Mouse (Mus musculus): ENCODE measurements around the gene Abl2. TPM values are rescaled to one million over a fixed set of nuclear protein-coding genes. Genes with fewer than 3 reads are reported as not detected.
A peak's percentile ranks its signal among the peaks of the same experiment; 100 is the strongest.
"Not testable (repeated sequence)": the region's sequence is repeated elsewhere in the genome, so short reads cannot be mapped to it uniquely, and the experiment has no call there.

The Abl2 gene
- total RNA-seq (2021) (10 to 100 TPM; 22.1 to 25.7 TPM), polyA plus RNA-seq (2012; rRNA removed) (4.7 and 9.3 TPM in 2 replicates)
- long read RNA-seq, partial matches to known transcripts = 6 of 6 reads
- long read RNA-seq, other reads (novel, unspliced or antisense) = 0 of 6 reads

DNA sequence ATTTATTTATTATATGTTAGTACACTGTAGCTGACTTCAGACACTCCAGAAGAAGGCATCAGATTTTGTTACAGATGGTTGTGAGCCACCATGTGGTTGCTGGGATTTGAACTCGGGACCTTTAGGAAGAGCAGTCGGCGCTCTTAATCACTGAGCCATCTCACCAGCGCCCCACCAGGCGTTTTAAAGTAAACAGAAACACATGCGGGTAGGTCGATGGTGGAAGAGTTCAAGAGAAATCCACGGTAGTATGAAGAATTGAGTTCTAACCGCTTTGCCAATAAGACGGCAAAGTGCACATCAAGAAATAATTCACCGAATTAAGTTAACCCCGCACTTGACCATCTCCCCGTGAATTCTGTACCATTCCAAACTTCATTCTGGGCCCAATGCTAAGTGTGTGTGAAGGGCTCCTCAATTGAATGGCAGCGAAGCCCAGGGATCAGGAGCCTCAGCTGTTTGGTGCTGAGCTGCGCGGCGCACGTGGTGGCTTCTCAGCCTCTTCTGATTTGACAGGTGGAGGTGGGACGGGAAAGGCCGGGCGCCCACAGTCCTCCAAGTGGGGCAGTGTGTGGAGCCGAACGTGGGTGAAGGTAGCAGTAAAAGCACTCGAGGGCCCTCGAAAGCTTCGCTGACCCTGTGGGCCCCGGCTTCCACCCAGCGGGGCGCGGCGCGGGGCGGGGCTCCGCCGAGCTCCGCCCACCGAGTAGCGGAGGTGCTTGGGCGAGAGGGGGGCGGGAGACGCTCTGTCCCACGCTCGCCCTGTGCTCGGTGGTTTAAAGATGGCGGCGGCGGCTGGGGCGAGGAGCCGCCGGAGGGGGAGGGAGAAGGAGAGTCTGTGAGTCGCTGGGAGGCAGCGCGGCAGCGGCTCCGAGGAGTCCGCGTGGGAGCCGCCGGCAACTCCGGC, at the start of gene Abl2:
TSS of gene Abl2 (plus strand) at position 763 of the 907 bp plus-strand sequence.
- 0 out of 2 replicates have a peak, but pooled peaks have one; percentile 45 for TF ChIP-seq POLR2A (IDR thresholded peaks at IDR 0.05; ENCODE audit: insufficient read depth, low read depth, low read length)
- TF ChIP-seq EP300 (IDR thresholded peaks at IDR 0.05; ENCODE audit: insufficient read depth, low read depth, low read length) = 0 out of 2 replicates have a peak, but pooled peaks have one; percentile 21
- no peak for TF ChIP-seq CTCF (IDR thresholded peaks at IDR 0.05)
- Histone ChIP-seq H3K27ac (peak within 1 kb of the TSS; percentile 94), H3K79me2 (replicated peaks; ENCODE audit: control insufficient read depth, insufficient read depth, low read length) (peaks cover 4% of the 10 kb centered on the region), H3K9ac (ENCODE audit: low read depth, low read length) (peak within 1 kb of the TSS; percentile 87), H3K36me3 (ENCODE audit: control insufficient read depth, insufficient read depth, low read length) (no peaks in the 10 kb centered on the region; the same call in 1 of the 2 replicates), H3K4me1 (ENCODE audit: control insufficient read depth, insufficient read depth, low read length) (peaks cover 3% of the 10 kb centered on the region; the same call in 1 of the 2 replicates), H3K4me3 (peak within 1 kb of the TSS; percentile 99), H3K27me3 (ENCODE audit: control insufficient read depth, insufficient read depth, low read length) (no peaks in the 10 kb centered on the region)
- peak; percentile 91 to 92 for DNase-seq
- intact Hi-C loops (cut with DNase I) = loop anchor here (2.0 to 5.0 kb wide), 3 partner anchors 57 to 159 kb away; partner anchors contain the start of genes Fam20b and Soat1
- 11% methylated on average over 57 of the region's 60 CpGs for WGBS

DNA sequence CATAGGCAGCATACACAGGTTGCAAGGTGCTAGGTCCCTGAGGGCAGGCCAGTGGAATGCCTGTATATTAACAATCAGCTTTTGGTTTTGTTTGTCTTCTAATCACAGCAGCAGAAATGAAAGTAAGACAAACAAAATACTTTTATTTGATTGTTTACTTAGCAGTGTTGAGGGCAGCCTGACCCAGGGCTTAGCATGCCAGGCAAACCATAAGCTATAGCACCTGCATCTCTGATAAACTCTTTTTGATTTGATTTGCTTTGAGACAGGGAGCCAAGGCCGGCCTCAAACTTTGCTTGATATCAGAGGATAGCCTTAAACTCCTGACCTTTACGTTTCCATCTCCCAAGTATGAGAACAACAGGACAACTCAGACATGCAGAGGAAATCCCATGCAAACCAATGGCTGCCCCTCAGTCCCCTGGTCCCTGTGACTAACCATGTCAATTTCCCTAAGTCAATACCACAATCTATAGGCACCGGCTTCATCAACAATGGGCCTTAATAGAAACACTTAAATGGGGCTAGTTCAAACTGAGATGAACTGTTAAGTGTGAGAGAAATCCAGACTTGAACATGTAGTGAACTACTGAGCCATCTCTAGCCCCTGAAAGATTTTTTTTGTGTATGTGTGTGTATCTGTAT, 38.3 kb upstream of the Abl2 start:
- no peaks in the 10 kb centered on the region for H3K27me3 ChIP-seq (ENCODE audit: control insufficient read depth, insufficient read depth, low read length)
- no peak overlapping the region for H3K4me3 ChIP-seq
- intact Hi-C loops (cut with DNase I) = no loop called here
- H3K27ac ChIP-seq = no peak overlapping the region
- H3K36me3 ChIP-seq (ENCODE audit: control insufficient read depth, insufficient read depth, low read length) = no peaks in the 10 kb centered on the region
- no peaks in the 10 kb centered on the region for H3K4me1 ChIP-seq (ENCODE audit: control insufficient read depth, insufficient read depth, low read length)
- H3K9ac ChIP-seq (ENCODE audit: low read depth, low read length) = no peak overlapping the region
- H3K79me2 ChIP-seq (replicated peaks; ENCODE audit: control insufficient read depth, insufficient read depth, low read length) = no peaks in the 10 kb centered on the region
- TF ChIP-seq POLR2A (IDR thresholded peaks at IDR 0.05; ENCODE audit: insufficient read depth, low read depth, low read length) (no peak), EP300 (IDR thresholded peaks at IDR 0.05; ENCODE audit: insufficient read depth, low read depth, low read length) (no peak), CTCF (IDR thresholded peaks at IDR 0.05) (no peak)
- 71% methylated on average over 3 of the region's 3 CpGs for WGBS
- no peak for DNase-seq

DNA sequence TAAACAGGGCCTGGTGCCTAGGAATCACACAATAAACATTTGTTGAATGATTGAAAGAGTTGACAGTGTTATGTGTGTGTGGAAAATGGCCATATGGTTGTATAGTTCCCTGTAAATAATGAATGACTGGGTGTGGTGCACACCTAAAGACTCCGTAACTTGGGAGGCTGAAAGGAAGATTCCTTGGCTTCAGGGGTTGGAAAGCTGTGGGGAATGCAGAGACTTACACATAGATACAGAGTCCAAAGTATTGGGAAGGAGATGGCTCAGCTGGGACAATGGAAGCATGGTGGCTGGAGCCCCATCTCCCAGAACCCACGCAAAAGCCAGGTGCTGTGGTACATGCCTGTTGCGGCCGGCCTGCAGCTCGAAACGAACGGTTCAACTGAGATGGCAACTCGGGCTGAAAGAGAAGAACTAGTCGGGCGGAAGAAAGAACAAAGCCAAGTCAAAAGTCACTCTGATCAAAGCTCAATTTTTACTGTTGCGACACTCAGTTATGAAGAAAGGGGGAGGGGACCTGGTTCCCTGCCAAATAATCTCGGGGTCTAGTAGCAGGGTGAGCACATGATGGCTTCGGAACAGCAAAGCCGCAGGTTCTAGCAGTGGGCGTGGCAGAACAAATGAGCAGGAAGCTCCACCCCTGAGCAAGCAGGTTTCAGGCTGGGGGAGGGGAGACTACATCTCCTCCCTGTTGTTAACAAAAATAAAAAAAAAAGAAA, 36.6 kb upstream of the Abl2 start:
- H3K27ac ChIP-seq = no peak overlapping the region
- WGBS = 67% methylated on average over 15 of the region's 15 CpGs
- no peaks in the 10 kb centered on the region for H3K36me3 ChIP-seq (ENCODE audit: control insufficient read depth, insufficient read depth, low read length)
- H3K79me2 ChIP-seq (replicated peaks; ENCODE audit: control insufficient read depth, insufficient read depth, low read length) = no peaks in the 10 kb centered on the region
- no peak overlapping the region for H3K9ac ChIP-seq (ENCODE audit: low read depth, low read length)
- H3K27me3 ChIP-seq (ENCODE audit: control insufficient read depth, insufficient read depth, low read length) = no peaks in the 10 kb centered on the region
- H3K4me1 ChIP-seq (ENCODE audit: control insufficient read depth, insufficient read depth, low read length) = no peaks in the 10 kb centered on the region
- DNase-seq = peak in 1 of 2 experiments; percentile 10
- no peak overlapping the region for H3K4me3 ChIP-seq
- intact Hi-C loops (cut with DNase I) = no loop called here
- TF ChIP-seq POLR2A (IDR thresholded peaks at IDR 0.05; ENCODE audit: insufficient read depth, low read depth, low read length) (no peak), CTCF (IDR thresholded peaks at IDR 0.05) (no peak), EP300 (IDR thresholded peaks at IDR 0.05; ENCODE audit: insufficient read depth, low read depth, low read length) (no peak)

DNA sequence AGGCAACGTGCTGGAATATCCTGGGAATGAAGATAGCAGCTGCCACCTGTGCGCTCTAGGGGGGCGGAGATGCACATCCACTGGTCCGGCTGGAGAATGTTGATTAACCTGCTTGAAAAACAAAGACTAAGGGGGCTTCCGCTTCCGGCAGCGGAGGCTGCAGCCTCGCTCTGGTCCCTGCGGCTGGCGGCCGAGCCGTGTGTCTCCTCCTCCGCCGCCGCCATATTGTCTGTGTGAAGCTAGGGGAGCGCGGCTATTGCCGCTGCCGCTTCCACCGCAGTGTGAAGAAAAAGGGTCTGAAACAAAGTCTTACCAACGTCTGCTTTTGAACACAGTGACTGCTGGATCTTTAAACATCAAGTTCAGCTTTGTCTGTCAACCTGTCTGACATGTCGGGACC, 34.7 kb upstream of the Abl2 start, which contains the start of gene Gm10031:
TSS of gene Gm10031 (plus strand) at position 171 of the 400 bp plus-strand sequence.
- H3K4me1 ChIP-seq (ENCODE audit: control insufficient read depth, insufficient read depth, low read length); H3K27me3 ChIP-seq (ENCODE audit: control insufficient read depth, insufficient read depth, low read length); intact Hi-C loops (cut with DNase I); H3K27ac ChIP-seq; H3K4me3 ChIP-seq; H3K9ac ChIP-seq (ENCODE audit: low read depth, low read length); H3K36me3 ChIP-seq (ENCODE audit: control insufficient read depth, insufficient read depth, low read length); H3K79me2 ChIP-seq (replicated peaks; ENCODE audit: control insufficient read depth, insufficient read depth, low read length); DNase-seq: not testable (repeated sequence)
- 91% methylated on average over 21 of the region's 22 CpGs for WGBS

DNA sequence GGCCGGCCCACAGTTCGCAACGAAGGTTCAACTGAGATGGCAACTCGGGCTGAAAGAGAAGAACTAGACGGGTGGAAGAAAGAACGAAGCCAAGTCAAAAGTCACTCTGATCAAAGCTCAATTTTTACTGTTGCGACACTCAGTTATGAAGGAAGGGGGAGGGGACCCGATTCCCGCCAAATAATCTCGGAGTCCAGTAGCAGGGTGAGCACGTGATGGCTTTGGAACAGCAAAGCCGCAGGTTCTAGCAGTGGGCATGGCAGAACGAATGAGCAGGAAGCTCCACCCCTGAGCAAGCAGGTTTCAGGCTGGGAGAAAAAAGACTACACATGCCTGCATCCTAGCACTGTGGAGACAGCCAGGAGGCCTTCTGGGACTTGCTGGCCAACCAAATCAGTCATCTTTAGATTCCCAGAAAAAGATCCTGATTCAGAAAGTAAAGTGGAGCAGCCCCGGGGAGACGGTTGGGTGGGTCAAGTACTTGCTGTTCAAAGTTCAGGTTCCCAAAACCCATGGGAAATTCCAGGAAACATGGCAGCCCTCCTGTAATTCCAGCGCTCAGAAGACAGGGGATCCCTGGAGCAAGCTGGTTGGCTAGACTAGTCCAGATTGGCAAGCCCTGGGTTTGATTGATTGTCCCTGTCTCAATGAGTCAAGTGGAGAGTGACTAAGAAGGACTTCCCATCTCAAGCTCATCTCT, 26.0 kb upstream of the Abl2 start:
- H3K27ac ChIP-seq; DNase-seq; H3K27me3 ChIP-seq (ENCODE audit: control insufficient read depth, insufficient read depth, low read length); H3K9ac ChIP-seq (ENCODE audit: low read depth, low read length); H3K79me2 ChIP-seq (replicated peaks; ENCODE audit: control insufficient read depth, insufficient read depth, low read length); H3K4me3 ChIP-seq; H3K4me1 ChIP-seq (ENCODE audit: control insufficient read depth, insufficient read depth, low read length); H3K36me3 ChIP-seq (ENCODE audit: control insufficient read depth, insufficient read depth, low read length); intact Hi-C loops (cut with DNase I): not testable (repeated sequence)
- WGBS = 78% methylated on average over 16 of the region's 16 CpGs

All from heart, adult 2 months (tissue).